Comparison of ENCODE assay signal across 9 mouse cellular contexts in the genomic region with DNA sequence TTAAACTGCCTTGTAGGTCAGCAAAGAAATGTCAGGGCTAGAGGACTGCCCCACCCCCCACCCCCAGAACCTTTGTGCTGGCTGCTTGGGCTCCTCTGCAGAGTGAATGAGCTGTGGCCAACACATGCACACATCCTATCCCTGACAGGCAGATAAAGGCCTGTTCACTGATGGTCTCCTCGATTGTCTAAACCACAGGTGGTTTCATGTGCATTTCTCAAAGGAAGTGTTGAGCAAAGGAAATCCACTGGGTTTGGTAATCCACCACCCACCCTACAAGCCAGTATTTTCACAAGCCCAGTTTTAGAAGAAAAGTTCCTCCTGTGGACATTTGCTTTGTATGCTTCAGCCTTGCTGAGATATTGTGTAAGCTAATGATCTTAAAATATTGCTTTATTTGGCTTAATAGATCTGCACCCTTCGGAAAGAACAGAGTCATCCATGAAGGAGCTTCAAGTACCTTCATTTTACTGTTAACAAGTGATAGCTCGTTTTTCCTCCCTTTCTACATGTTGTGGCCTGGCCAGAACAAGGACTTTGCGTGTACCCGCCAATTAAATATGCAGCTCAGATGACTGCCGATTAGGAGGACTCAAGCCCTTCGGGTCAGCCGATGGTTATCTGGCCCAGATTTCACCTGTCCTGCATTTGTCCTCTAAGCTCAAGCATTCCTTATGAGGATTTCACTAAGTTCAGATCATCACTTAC. TPM values are rescaled to one million over a fixed set of nuclear protein-coding genes. Genes with fewer than 3 reads are reported as not detected.
DNase-seq lines count a peak whose midpoint lies in the region; ATAC-seq lines count a peak whose summit lies in the region.
"Had no signal": no experiment of that assay in that cellular context is flagged by ENCODE, and none has a peak within 500 bp of the region (broad histone marks: within the 10 kb centered on the region; RNA-seq: fewer than 3 reads in every experiment).

No protein-coding gene starts in this region.

- no peak for ATAC-seq in kidney, embryonic 15.5 days (replicated peaks; ENCODE audit: low FRiP score)
- ATAC-seq in forebrain, embryonic 13.5 days, result peak; percentile 28; the same call in 1 of the 2 replicates
- ATAC-seq in megakaryocyte-erythroid progenitor cell, adult 5-6 weeks (replicated peaks; ENCODE audit: low FRiP score, low TSS enrichment, poor library complexity, severe bottlenecking), result peak; percentile 38; the same call in 1 of the 2 replicates

- H3K36me3 ChIP-seq in kidney, embryonic 15.5 days, result no peaks in the 10 kb centered on the region
- peaks cover 8% of the 10 kb centered on the region for H3K36me3 ChIP-seq in forebrain, embryonic 13.5 days (ENCODE audit: poor library complexity, severe bottlenecking)
- H3K36me3 ChIP-seq: limb, embryonic 13.5 days had no signal

- no peak overlapping the region for H3K27ac ChIP-seq in kidney, embryonic 15.5 days
- H3K27ac ChIP-seq in forebrain, embryonic 13.5 days, result no peak overlapping the region
- H3K27ac ChIP-seq: limb, embryonic 13.5 days had no signal

- H3K4me2 ChIP-seq in kidney, embryonic 15.5 days, result no peak overlapping the region
- peak overlapping the region; percentile 68 for H3K4me2 ChIP-seq in forebrain, embryonic 13.5 days

- peaks cover 66% of the 10 kb centered on the region for H3K27me3 ChIP-seq in kidney, embryonic 15.5 days
- peaks cover 4% of the 10 kb centered on the region; the same call in 1 of the 2 replicates for H3K27me3 ChIP-seq in forebrain, embryonic 13.5 days

- WGBS in kidney, embryonic 15.5 days, result 64% methylated on average over 8 of the region's 8 CpGs
- WGBS in forebrain, embryonic 13.5 days, result 53% methylated on average over 8 of the region's 8 CpGs

- H3K9ac ChIP-seq in kidney, embryonic 15.5 days, result no peak overlapping the region
- H3K9ac ChIP-seq in forebrain, embryonic 13.5 days, result no peak overlapping the region
- H3K9ac ChIP-seq: limb, embryonic 13.5 days had no signal

- DNase-seq in kidney, adult 9 months, result peak; percentile 6
- peak; percentile 74 for DNase-seq in Muller cell, postnatal 12 days (ENCODE audit: inconsistent ontology term)
- DNase-seq in thymus, adult 18-20 months, result no peak
- DNase-seq in cerebellum, adult 9-10 months, result no peak
- no peak for DNase-seq in frontal cortex, postnatal 36 days (ENCODE audit: low spot score in 2 of 2)

- H3K4me1 ChIP-seq in kidney, embryonic 15.5 days, result no peaks in the 10 kb centered on the region
- H3K4me1 ChIP-seq in forebrain, embryonic 13.5 days, result no peaks in the 10 kb centered on the region
- H3K4me1 ChIP-seq: limb, embryonic 13.5 days had no signal

- no peak overlapping the region for H3K4me3 ChIP-seq in kidney, embryonic 15.5 days (replicated peaks)
- peak overlapping the region; percentile 57; the same call in 1 of the 2 replicates for H3K4me3 ChIP-seq in forebrain, embryonic 13.5 days
- H3K4me3 ChIP-seq: limb, embryonic 13.5 days had no signal

- H3K9me3 ChIP-seq in kidney, embryonic 15.5 days (replicated peaks), result no peaks in the 10 kb centered on the region
- no peaks in the 10 kb centered on the region for H3K9me3 ChIP-seq in forebrain, embryonic 13.5 days (replicated peaks)
- H3K9me3 ChIP-seq: limb, embryonic 13.5 days had no signal

RNA-seq across cellular contexts. Expression of gene Tmsb4x, which starts 3.1 kb away (rescaled TPM):
- 2,736 and 2,813 TPM in 2 replicates for polyA plus RNA-seq in kidney, embryonic 15.5 days (2015; fragmentation: Nextera tagmentation; extraction: Ambion mirVana)
- polyA plus RNA-seq in forebrain, embryonic 13.5 days (2015; fragmentation: Nextera tagmentation; extraction: Ambion mirVana), result 6,273 and 8,315 TPM in 2 replicates
- 237 and 370 TPM in 2 replicates for total RNA-seq in megakaryocyte-erythroid progenitor cell, adult 5-6 weeks (2014; fragmentation: Nextera tagmentation)
- 226 and 321 TPM in 2 replicates for total RNA-seq in megakaryocyte-erythroid progenitor cell, adult 5-6 weeks (2017)

RNA-seq across cellular contexts. Expression of gene Tlr8, which starts 58.2 kb away (rescaled TPM):
- polyA plus RNA-seq in kidney, embryonic 15.5 days (2015; fragmentation: Nextera tagmentation; extraction: Ambion mirVana), result 0.17 TPM in 2 replicates
- polyA plus RNA-seq in forebrain, embryonic 13.5 days (2015; fragmentation: Nextera tagmentation; extraction: Ambion mirVana), result 0.08 and 0.13 TPM in 2 replicates
- not detected in 2 replicates for total RNA-seq in megakaryocyte-erythroid progenitor cell, adult 5-6 weeks (2014; fragmentation: Nextera tagmentation)
- total RNA-seq in megakaryocyte-erythroid progenitor cell, adult 5-6 weeks (2017), result 0.52 TPM in 1 of 2 replicates, not detected in the other

Comparison
In these comparisons a context has a peak if more than half of its experiments do, and no peak if none do; other contexts are left out.
1. DNase-seq: peak in kidney, adult 9 months (single experiment) and Muller cell, postnatal 12 days (single experiment); none in thymus, adult 18-20 months (0 of 2), cerebellum, adult 9-10 months (single experiment) and frontal cortex, postnatal 36 days (0 of 2).